Mouse (Mus musculus) thymus, postnatal 25 days (tissue): ENCODE measurements around the gene Fgfr2.

Experiments
- DNase-seq: peaks from one replicate; pipeline ENCODE4 v3.0.0; 2022

The Fgfr2 gene

DNA sequence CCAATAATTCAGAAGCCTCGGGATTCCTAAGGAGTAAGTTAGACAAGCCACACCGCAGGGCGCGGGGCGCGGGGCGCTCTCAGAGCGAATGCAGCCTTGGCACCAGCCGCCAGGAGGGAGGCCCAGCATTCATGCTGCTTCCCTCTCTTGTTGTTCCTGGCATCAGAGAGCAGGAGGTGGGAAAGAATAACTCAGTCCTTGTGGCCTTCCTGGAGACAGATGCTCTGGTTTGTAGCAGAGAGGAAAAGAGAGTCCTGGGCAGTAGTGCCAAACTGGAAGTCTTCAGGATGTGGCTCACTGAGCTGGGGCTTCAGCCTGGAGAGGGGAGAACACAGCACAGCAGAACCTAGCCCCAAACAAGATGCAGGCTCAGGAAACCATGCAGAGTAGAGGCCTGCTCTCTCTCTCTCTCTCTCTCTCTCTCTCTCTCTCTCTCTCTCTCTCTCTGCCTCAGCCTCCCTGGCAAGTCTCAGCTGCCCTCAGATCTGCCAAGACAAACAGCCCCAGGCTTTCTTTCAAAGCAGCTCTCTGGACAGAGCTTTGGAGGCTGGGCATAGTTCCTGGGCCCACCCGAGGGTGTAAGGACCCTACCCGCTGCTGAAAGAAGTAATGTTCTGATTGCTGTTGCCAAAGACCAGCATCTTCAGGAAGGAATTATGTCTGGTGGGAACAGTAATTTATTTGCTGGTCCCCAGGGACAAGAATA lies 2790.5 kb downstream of the Fgfr2 start:
- no peak for DNase-seq

DNA sequence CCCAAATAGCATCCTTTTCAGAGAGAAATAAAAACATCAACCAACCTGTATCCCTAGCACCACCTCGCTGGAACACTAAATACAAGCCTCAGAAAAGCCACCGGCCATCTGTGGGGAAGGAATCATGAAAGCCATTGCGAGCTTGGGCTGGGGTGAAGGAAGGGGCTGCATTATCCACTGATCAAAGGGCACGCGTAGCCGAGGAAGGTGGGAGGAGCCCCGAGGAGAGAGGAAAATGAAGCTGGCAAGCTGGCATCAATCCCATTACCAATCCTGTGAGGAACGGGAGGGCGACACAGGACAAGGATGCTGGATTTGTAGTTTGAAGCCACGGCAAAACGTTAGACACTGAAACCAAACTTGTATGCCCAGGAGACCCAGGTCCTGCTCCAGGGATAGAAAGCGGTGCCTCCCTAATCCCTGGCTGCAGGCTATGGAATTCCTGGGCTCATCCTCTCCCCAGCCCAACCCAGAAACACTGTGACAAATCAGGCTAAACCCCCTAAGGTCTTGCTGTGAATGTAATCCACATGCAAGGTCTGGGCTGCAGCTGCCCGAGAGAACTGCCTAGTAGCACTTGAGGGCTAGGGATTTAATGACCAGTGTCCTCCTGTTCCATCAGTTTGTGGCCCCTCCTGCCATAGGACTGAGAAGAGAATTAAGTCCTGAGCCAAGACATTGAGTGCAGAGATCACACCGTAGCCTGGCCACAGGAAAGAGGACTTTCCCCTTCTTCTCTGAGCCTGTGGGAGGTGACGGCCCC lies 2795.4 kb downstream of the Fgfr2 start:
- DNase-seq = no peak

DNA sequence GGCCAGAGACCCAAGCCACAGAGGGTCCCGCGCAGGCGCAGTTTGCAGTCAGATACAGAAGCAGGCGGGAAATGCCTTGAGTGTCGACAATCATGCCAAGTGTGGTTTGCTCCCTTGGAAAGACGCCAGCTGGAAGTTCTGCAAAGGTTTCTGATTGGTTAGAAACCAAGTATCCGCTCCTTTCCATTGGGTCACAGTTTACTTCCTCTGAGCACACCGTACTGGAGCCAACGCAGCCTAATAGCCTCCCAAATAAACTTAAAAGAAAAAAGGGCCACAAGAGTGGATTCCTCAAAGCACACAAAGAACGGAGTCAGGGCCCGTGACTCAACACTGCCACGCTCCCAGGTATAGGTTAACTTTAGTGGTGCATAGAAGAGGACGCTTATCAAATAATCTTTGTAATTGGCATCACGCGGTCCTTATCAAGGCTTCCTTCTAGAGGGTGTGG lies 2797.1 kb downstream of the Fgfr2 start:
- DNase-seq = no peak

DNA sequence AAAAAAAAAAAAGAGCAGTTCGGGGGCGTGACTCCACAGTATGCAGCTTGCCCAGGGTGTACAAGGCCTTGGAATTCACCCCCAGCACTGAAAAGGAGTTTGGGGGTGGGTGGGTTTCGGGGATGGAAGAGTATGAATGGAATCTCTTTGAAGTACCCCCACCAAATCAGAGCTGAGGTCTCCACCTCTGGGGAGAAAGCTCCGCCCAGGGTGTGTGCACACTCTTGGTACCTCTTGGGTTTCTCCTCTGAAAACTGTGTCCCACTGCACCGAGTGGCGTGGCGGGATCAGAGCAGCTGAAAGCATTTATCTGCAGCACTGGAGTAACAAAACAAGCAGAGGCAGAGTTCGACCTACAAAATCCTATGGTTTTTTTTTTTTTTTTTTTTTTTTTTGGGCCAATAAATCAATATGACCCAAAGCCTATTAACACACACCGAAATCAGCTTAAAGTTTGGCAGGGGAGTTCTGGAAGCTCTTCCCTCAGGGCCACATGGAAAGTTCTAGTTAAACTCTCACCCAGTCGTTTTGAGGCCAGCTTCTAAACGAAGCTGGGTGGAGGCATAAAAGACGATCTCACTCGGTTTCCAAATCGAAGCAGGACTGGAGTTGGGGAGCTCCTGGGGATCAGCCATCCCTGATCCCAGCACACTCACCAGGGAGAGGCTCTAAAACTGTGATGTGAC lies 2798.3 kb downstream of the Fgfr2 start:
- DNase-seq = no peak

DNA sequence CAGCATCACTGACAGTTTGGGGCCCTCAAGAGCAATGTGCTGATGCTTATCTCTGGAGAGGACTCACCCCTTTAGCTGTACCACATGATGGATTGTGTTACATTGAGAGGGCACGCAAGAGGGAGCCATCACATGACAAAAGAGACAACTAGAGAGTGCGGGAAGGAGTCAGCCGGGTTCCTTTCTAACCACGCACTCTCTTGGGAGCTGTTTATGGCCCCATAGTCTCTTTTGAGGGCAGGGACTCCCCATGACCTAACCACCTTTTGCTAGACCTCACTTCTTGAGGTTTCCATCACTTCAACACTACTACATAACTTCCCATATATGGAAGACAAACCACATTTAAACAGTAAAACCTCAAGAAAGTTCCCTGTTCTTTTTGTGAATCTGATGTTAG lies 2799.4 kb downstream of the Fgfr2 start:
- no peak for DNase-seq

DNA sequence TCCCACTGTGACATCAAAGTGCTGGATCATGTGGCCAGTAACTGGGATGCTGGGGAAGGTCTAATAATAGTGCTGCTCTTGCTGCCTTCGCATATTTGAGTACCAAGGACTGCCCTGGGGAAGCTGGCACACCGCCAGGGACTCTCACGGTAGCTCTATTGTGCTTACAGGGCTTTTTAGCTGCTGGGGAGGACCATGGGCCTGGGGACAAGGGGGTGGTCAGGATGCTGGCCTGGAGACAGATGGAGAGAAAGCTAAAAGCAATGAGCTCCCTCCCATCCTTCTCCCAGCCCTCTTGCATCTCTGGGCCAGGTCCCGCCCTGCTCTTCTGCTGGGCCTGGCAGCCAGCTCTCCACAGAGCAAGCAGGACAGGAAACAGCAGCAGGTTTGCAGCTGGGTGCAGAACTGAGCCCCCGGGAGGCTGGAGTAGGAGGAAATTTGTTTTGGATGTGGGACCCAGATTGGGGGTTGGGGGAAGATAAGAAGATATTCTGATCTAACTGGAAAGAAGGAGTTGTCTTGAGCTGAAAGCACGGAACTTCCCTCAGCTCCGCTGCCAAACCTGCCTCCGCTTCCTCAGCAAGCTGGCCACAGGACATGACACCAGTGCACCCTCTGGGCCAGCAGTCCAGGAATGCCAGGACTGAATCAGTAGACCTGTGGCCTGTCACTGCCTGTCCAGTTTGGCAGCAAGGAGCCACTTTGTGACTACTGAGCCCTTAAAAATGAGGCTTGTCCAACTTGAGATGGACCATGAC lies 2803.2 kb downstream of the Fgfr2 start:
- no peak for DNase-seq

DNA sequence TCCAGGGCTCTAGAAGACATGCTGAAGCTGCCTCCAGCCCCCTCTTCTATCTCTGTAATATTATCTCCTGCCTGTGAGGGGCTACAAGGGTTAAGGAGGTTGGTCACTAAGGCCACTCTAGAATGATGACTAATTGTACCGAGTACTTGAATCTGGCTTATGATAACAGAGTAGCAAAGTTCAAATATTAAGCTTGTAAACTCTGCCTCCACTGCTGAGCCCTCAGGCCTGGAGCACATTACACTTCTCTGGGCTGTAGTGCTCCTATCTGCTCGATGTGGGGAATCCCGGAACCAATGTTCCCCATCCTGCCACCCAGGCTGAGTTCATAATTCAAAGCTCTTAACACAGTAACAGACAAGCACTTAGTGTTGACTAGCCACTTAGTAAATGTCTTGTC lies 2806.9 kb downstream of the Fgfr2 start:
- DNase-seq = no peak

DNA sequence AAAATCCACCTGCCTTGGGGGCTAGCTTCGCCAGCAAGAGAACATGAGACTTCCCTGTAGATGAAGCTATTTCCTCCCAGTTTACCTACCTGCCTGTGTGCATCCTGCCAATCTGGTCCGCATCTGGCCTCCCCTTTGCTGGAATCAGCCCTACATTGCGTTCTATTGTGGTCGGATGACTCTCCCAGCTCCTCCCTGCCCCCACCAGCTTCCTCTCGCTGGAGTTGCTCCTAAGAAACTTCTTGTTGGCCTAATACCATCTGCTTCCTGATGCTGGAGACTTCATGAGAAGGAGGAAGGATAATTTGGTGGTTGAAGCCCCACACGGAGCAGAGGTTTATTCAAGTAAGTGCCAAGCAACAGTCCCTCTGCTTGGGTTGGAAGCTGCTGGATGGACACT lies 2807.9 kb downstream of the Fgfr2 start:
- no peak for DNase-seq

DNA sequence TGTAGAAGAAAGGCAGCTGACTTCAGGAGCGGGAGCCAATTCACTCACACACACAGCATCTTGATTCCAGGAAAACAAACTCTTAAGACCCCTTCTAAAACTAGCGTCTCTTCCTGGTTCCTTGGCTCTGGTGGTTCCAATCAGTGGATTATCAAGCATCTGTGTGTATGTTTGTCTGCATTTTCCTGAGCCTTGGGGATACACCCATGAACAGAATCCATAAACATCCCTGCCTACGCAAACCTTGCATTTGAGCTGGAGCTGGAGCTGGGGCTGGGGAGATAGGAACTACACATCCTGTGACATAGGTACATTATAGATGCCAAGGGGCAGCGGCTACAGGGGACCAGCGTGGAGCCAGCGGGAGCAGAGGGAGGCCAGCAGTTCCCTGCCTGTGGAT lies 2808.5 kb downstream of the Fgfr2 start:
- no peak for DNase-seq

DNA sequence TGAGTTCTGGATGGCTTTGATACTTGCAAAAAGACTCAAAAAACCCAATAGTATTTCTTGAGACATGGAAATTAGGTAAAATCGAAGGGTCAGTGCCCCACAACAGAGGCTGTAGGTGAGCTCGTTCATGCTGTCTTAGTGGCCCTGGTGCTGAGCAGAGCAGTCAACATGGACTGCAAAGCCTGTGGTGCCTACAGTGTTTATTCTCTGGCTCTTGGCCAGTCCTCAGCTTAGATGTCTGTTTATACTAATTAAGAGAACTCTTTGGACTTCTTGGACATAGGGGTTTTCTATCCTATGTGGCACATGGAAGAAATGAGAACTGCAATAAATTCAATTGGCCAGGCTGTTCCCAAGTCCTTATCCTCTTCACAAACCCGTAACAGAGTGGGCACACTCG lies 2811.8 kb downstream of the Fgfr2 start:
- DNase-seq = no peak

DNA sequence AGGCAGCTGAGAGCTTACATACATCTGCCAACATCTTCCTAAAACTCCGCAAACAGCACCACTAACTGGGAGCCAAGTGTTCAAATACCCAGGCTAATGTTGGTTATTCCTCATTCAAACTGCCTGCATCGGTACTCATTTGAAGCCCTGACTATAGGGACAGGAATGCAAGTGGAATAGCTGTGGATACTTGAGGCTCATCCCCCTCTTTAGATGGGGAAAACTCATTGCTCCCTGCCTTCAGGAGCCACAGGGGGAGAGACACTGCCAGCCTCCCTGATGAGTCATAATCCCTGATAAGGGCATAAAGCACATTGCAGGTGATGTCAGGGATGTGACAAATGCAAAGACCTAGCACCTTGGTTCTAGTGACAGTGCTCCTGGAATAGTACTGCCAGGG lies 2814.0 kb downstream of the Fgfr2 start:
- no peak for DNase-seq

DNA sequence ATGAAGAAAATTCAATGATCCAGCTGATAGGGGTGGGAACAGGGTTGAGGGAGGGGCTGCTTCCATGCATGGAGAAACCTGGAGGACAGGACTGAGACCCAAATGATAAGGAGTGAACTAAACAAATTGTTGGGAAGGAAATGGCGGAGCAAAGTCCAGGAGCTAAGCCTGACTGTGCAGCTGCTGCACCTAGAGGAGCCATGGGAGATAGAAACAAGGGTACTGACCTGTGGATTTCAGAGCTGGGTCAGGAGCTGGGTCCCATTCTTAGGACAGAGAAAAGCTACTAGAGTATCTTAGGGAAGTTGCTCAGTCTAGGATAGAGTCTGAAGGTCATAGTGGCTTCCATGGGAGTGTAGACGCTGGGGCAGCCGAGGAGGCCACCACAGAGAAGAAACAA lies 2816.1 kb downstream of the Fgfr2 start:
- no peak for DNase-seq

DNA sequence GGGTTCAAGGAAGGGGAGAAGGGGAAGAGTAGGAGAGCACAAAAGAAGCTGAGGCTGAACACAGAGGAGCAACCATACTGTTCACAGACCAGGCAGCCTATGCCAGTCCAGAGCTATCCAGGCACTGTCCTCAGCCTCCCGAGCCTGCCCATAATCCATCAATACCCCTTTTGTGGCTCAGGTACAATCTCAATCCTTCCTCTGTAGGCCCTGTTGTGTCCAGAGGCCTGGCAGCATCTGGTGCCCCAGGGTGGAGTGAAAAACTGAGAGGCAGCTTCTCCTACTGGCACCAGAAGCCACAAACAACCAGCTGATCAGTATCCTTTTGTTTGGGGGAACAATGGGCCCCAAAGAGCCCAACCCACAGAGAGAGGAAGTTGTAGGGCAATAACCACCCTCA lies 2818.5 kb downstream of the Fgfr2 start:
- DNase-seq = no peak

DNA sequence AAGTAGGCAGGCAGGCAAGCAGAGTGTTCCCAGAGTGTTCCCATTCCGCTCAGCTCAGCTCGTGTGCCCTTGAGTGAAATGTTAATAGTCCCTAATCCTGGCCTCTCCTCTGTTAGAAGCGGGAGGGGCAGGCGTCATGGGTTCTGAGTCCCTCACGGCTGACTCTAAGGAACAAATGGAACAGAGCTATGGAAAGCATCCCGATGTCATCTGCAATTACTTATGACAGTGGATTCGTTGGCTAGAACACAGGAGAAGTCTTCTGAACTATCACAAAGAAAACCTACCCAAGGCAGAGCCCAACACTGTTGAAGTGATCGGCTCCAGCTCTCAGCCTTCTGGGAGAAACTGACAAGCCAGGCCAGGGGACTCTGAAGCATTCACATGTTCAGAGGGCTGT lies 2819.7 kb downstream of the Fgfr2 start:
- DNase-seq = no peak

DNA sequence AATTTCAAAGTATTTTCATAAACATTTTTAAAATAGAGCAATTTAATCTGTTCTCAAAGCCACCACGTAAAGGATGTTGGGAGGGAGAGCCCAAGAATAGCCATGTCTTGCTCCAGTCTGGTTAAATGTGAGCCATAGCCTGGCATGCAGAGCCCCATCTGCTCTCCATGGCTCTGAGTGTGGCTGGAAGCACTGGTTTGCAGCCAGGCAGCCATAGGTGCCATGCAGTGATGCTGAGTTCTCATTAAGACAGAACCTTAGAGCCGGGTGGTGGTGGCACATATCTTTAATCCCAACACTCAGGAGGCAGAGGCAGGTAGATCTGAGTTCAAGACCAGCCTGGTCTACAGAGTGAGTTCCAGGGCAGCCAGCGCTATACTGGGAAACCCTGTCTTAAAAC lies 2822.5 kb downstream of the Fgfr2 start:
- DNase-seq = no peak

DNA sequence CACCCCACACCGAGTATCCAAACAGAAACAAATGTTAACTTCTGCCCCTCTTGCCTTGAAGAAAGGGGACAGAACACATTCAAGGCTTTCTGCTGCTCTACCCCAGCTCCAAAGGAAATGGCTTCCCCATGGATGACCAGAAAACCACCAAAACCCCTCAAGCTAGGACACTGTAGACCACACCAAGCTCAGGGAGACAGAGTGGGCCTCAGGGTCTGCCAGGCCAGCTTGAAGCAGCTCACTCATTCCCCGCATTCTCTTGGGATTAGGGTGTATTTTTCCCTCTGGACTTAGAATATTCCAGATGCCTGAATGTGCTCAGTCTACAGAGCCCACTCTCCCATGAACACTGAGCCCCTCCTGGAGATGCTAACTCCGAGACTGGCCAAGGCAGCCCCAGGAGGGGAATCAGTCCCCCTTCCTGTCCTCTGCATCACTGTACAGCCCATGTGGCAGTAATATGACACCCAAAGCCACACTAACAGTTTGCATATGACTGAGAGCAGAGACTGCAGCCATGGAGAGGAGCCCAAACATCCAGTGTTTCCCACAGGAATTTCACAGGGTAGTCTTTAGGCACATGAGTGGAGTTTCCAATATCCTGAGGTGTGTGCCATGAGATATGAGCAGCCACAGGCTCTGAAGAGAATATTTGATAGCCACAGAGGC lies 2824.1 kb downstream of the Fgfr2 start:
- DNase-seq = no peak

DNA sequence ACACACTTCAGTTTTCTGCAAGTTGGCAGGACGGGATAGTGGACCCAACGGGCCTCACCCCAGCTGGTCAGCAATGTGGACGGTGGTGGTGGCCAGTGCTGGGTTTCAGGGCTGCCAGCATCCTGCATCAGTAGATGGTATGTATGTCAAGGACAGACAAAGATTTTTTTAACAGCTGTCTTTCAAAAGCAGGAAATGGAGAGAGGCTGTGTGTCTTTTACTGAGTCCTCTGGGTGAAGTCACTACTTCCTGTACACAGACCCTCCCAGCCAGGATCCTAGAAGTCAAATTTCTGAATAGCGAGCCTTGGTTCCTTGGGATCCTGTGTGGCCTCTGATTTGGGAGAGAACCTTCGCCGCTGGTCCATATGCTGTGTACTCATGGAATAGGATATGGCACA lies 2832.0 kb downstream of the Fgfr2 start:
- no peak for DNase-seq

DNA sequence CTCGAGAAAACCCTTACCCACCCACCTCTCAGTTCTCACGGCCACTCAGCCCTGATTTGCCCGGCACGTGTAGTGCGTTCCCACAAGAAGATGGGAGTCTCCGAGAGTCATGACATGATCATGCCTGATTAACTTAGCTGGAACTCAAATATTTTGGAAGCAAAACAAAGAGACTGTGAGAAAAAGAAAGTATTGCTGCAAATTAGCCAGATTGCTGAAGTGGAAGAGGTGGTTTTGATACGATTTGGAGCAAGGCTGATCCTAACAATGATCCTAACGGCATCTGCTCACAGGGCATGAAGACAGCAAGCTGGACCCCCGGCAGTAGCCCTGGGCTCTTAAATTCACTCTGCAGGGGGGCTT lies 2833.7 kb downstream of the Fgfr2 start:
- DNase-seq = no peak

DNA sequence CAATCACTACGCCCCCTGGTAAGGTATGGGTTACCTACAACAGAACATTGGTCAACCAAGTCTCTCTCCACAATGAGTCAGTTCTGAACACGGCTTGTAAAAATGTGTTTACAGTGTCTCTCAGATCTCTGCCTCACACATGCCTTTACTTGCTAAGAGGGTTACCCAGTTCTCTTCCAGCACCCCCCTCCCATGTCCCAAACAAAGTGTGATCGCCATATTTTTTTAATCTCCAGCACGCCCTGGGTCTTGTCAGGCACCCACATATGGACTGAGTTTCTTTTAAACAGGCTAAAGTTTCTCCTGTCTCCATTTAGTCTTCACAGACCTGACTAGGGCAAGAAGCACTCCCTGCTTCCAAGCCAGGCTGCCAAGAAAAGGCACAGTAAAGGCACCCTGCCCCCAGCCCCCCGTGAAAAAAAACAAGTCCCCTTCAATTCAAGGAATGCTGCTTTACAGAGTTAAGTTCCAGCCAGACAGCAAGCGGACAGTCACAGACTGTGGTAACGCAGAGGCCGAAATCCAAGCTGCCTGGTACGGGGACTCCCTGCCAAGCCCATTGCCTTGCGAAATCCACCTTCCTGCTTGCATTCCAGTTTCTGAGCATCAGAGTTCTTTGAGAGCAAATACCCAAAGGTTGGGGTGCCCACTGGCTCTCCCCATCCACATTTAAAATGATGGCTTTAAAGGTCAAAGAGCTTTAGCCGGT lies 2834.3 kb downstream of the Fgfr2 start:
- no peak for DNase-seq

DNA sequence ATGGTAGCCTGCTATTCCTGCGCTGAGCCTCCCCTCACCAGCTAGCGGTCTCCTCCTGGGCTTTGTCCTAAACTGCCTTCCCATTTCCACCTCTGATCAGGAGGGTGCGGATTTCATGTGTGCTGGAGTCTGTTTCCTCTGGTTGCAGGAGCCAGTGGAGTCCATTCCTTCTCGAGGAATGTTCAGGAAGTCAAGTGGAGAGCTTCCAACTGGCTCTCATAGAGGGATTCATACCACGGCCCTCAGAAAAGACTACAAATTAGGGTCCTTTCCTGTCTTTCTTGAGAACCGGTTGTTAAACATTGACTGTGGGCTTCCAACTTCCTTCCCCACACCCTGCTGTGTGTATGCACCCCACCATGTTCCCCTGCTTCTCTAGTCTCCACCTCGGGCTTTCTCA lies 2834.9 kb downstream of the Fgfr2 start:
- no peak for DNase-seq

DNA sequence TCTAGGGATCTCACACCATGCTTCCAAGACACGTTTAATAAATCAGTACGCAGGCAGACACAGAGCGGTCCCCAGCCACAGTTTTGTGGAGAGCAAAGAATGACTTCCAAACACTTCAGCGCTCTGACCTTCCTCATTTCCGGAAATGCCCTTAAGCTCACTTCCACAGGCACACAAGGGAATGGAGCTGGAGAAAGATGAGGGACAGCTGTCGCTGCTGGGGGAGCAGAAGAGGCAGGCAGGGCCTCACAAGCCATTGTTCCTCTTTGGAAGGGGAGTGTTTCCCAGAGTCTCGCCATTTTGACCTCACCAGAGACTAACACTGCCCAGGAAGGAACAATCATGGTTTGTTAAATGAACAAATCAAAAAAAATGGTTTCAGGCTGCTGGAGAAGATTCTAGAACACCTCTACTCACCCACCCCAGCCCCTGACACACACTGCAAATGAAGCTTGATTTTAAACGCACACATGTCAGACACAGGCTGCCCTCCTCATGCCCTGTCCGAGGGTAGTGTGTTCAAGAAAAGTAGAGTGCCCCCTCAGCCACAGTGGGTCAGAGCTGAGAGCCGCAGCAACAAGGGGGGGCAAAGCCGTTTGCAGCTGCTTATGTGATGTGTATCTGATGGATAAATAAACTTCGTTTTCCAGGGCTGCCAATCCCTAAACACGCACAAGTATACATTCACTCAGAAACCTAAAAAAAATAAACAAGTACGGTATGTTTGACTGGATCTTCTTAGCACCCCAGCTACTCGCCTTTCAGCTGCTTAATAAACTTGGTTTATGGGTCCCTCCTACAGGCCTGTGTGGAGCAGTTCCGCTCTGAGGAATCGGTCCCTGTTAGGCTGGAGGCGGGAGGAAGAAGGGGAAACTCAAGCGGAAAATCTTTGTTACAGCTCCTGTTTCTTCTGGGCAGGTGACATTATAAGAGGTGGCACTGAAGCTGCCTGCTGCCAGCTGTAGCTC lies 2844.1 kb downstream of the Fgfr2 start:
- DNase-seq = no peak
